Mouse (Mus musculus): ENCODE measurements around the gene Rpp30. TPM values are rescaled to one million over a fixed set of nuclear protein-coding genes. Genes with fewer than 3 reads are reported as not detected.

Rpp30 gene
- 84.1 and 90.4 TPM in 2 replicates for polyA plus RNA-seq (2015; fragmentation: Nextera tagmentation; extraction: Ambion mirVana)

GRCm38 (mm10) chr19:36083262-36084225 lies at the start of gene Rpp30:
Gene Rpp30 (plus strand): TSS chr19:36083716.
- peak within 1 kb of the TSS; percentile 73 for H3K4me3 ChIP-seq
- peak; percentile 97 for ATAC-seq (replicated peaks)
- peak within 1 kb of the TSS; percentile 86 for H3K4me2 ChIP-seq (replicated peaks)
- peaks cover 13% of the 10 kb centered on the region for H3K4me1 ChIP-seq
- 1% methylated on average over 34 of the region's 34 CpGs for WGBS
- H3K27ac ChIP-seq (replicated peaks), result peak within 1 kb of the TSS; percentile 66
- H3K36me3 ChIP-seq, result peaks cover 10% of the 10 kb centered on the region
- H3K27me3 ChIP-seq, result no peaks in the 10 kb centered on the region
- no peaks in the 10 kb centered on the region for H3K9me3 ChIP-seq
- peak within 1 kb of the TSS; percentile 59 for H3K9ac ChIP-seq (replicated peaks)

DNA sequence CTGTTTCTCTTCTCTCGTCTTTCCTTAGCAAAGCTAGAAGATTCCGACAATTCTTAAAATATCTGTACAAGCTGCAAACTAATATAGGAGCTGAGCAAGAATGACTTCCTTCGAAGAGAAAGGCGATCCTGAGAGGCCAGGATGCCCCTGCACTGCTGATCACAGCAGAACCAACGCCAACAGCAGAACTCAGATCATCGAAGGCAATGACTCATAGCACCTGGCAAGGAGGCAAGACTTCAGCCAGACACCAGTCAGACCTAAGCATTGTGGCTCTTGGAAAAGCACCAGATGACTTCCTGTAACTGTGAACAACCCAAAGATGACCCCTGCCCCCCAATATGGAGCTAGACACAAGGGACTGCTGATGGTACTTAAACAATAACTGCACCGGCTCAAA lies 37.5 kb upstream of the Rpp30 start:
- no peak overlapping the region for H3K4me3 ChIP-seq
- no peak overlapping the region for H3K4me2 ChIP-seq (replicated peaks)
- no peaks in the 10 kb centered on the region for H3K27me3 ChIP-seq
- H3K27ac ChIP-seq (replicated peaks), result no peak overlapping the region
- no peak overlapping the region for H3K9ac ChIP-seq (replicated peaks)
- ATAC-seq (replicated peaks), result no peak
- 85% methylated on average over 7 of the region's 7 CpGs for WGBS
- no peaks in the 10 kb centered on the region for H3K9me3 ChIP-seq
- no peaks in the 10 kb centered on the region for H3K36me3 ChIP-seq
- H3K4me1 ChIP-seq, result no peaks in the 10 kb centered on the region

DNA sequence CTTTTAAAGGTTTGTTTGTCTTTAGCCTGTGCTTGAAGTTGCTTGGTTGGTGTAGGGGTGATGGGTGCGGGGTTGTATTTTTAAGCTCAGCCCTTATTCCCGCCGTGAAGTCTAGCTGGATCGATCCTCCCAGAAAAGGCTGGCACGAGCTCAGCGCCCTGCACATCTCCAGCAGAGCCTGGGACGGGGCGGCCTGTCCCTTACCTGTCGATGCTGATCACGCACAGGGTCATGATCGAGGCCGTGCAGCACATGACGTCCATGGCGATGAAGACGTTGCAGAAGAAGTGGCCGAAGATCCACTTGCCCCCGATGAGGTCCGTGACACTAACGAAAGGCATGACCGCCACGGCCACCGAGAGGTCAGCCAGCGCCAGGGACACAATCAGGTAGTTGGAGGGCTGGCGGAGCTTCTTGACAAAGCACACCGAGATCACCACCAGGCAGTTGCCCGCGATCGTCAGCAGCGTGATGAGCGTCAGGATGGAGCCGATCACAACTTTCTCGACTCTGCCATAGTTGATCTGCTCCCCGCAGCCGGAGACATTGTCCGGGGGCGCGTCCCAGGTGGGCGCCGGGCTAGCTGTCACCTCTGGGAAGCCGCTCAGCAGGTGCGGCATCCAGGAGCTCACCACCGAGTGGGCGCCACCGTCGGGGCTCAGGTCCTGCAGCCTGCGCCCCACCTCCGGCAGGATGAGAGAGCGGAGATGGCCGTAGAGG lies 26.9 kb upstream of the Rpp30 start:
- Histone ChIP-seq H3K36me3 (no peaks in the 10 kb centered on the region), H3K4me3 (peak overlapping the region; percentile 68), H3K9ac (replicated peaks) (peak overlapping the region; percentile 56), H3K27me3 (peaks cover 25% of the 10 kb centered on the region), H3K4me2 (replicated peaks) (peak overlapping the region; percentile 87), H3K27ac (replicated peaks) (no peak overlapping the region), H3K4me1 (peaks cover 7% of the 10 kb centered on the region), H3K9me3 (no peaks in the 10 kb centered on the region)
- peak; percentile 69; the same call in 1 of the 2 replicates for ATAC-seq (replicated peaks)
- 7% methylated on average over 49 of the region's 49 CpGs for WGBS

- Histone ChIP-seq H3K36me3 (no peaks in the 10 kb centered on the region), H3K4me3 (peak within 1 kb of the TSS; percentile 68), H3K27me3 (peaks cover 25% of the 10 kb centered on the region), H3K4me1 (peaks cover 7% of the 10 kb centered on the region), H3K9me3 (no peaks in the 10 kb centered on the region), H3K27ac (replicated peaks) (no peak within 1 kb of the TSS), H3K9ac (replicated peaks) (peak within 1 kb of the TSS; percentile 56), H3K4me2 (replicated peaks) (peak within 1 kb of the TSS; percentile 87)
- WGBS, result under 1% methylated on average over 41 of the region's 86 CpGs
- ATAC-seq (replicated peaks), result peak; percentile 95
These were observed 26.2 kb upstream of the Rpp30 start, which contains the start of gene Htr7 for GRCm38 (mm10) chr19:36057231-36057811. Gene Htr7 (minus strand): TSS chr19:36057507.

GRCm38 (mm10) chr19:36062801-36063529 lies 20.6 kb upstream of the Rpp30 start:
- Histone ChIP-seq H3K4me2 (replicated peaks) (no peak overlapping the region), H3K4me1 (no peaks in the 10 kb centered on the region), H3K4me3 (no peak overlapping the region), H3K9me3 (no peaks in the 10 kb centered on the region), H3K27ac (replicated peaks) (no peak overlapping the region), H3K27me3 (0 out of 2 replicates have a peak, but pooled peaks cover 6% of the 10 kb centered on the region), H3K9ac (replicated peaks) (no peak overlapping the region), H3K36me3 (no peaks in the 10 kb centered on the region)
- ATAC-seq (replicated peaks), result peak; percentile 58
- 67% methylated on average over 2 of the region's 2 CpGs for WGBS

DNA sequence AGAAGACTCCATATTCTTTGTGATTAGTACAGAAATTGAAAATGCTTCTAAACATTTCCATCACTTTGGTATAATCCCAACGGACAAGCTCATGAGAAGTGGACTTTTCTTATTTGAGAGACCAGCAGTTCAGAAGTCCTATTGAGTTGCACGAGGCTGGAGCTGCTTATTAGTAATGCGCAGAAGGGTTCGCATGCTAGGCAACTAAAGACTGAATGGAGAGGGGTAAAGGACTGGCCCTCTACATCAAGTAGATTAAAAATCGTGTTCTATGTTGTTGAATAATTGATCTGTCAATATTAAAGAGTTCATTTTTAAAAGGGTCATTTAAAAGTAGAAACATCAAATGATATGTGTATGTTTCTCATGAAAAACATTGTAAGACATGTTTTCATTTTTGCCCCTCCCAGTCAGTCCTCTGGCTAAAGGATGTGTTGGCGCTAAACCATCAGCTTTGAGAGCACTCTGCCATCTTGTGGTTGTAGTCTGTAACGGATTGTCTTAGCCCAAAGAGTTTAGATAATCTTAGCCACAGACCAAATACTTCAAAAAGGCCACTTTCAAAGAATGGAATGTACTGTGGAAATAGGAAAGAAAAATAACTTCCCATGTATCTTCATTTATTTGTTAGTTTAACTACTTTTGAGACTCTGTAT lies 782 bp upstream of the Rpp30 start:
- peak overlapping the region; percentile 73 for H3K4me3 ChIP-seq
- no peaks in the 10 kb centered on the region for H3K27me3 ChIP-seq
- H3K9me3 ChIP-seq, result no peaks in the 10 kb centered on the region
- H3K36me3 ChIP-seq, result 0 out of 2 replicates have a peak, but pooled peaks cover 3% of the 10 kb centered on the region
- peak overlapping the region; percentile 31; the same call in 1 of the 2 replicates for H3K27ac ChIP-seq (replicated peaks)
- WGBS, result 38% methylated on average over 7 of the region's 7 CpGs
- no peak overlapping the region for H3K9ac ChIP-seq (replicated peaks)
- peaks cover 13% of the 10 kb centered on the region for H3K4me1 ChIP-seq
- peak overlapping the region; percentile 78 for H3K4me2 ChIP-seq (replicated peaks)
- ATAC-seq (replicated peaks), result peak; percentile 78

- 47% methylated on average over 5 of the region's 5 CpGs for WGBS
- peaks cover 71% of the 10 kb centered on the region for H3K36me3 ChIP-seq
- ATAC-seq (replicated peaks), result no peak
These were observed 7.3 kb downstream of the Rpp30 start for GRCm38 (mm10) chr19:36090781-36091180.

GRCm38 (mm10) chr19:36097194-36097593 lies 13.7 kb downstream of the Rpp30 start:
- H3K4me2 ChIP-seq (replicated peaks), result no peak overlapping the region
- no peaks in the 10 kb centered on the region for H3K27me3 ChIP-seq
- WGBS, result 92% methylated on average over 3 of the region's 3 CpGs
- no peak for ATAC-seq (replicated peaks)
- H3K9ac ChIP-seq (replicated peaks), result no peak overlapping the region
- H3K4me1 ChIP-seq, result no peaks in the 10 kb centered on the region
- no peak overlapping the region for H3K27ac ChIP-seq (replicated peaks)
- no peak overlapping the region for H3K4me3 ChIP-seq
- H3K36me3 ChIP-seq, result peaks cover 85% of the 10 kb centered on the region
- H3K9me3 ChIP-seq, result no peaks in the 10 kb centered on the region

More at GRCm38 (mm10) chr19:36090781-36091180, 7.3 kb downstream of the Rpp30 start:
- no peak overlapping the region for H3K9ac ChIP-seq (replicated peaks)
- H3K27ac ChIP-seq (replicated peaks), result no peak overlapping the region
- no peak overlapping the region for H3K4me3 ChIP-seq
- H3K27me3 ChIP-seq, result no peaks in the 10 kb centered on the region
- H3K4me2 ChIP-seq (replicated peaks), result no peak overlapping the region
- no peaks in the 10 kb centered on the region for H3K9me3 ChIP-seq
- no peaks in the 10 kb centered on the region for H3K4me1 ChIP-seq

GRCm38 (mm10) chr19:36098265-36098664 lies 14.7 kb downstream of the Rpp30 start:
- H3K27ac ChIP-seq (replicated peaks), result no peak overlapping the region
- no peaks in the 10 kb centered on the region for H3K4me1 ChIP-seq
- no peak overlapping the region for H3K9ac ChIP-seq (replicated peaks)
- H3K4me2 ChIP-seq (replicated peaks), result no peak overlapping the region
- no peaks in the 10 kb centered on the region for H3K9me3 ChIP-seq
- no peak overlapping the region for H3K4me3 ChIP-seq
- peak; percentile 67 for ATAC-seq (replicated peaks)
- H3K27me3 ChIP-seq, result no peaks in the 10 kb centered on the region
- H3K36me3 ChIP-seq, result peaks cover 86% of the 10 kb centered on the region
- WGBS, result 78% methylated on average over 1 of the region's 1 CpGs

DNA sequence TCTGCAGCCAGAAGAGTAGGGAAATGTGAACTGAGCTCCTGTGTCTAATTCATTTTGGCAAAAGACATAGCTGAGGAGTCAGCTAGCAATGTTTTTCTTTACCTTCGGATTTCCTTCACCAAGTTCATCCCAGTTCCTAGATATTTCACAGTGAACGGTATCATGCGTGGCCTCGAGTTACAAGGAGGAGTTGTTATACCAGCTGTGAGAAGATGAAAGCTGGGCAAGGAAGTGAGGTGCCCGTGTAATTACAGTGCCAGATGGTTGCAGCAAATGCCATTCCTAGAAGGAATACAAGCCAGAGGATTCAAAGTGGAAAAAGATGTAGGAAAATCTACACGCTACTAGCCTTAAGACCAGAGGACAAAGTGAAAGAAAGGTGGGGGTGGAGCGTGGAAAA lies 15.4 kb downstream of the Rpp30 start:
- Histone ChIP-seq H3K36me3 (peaks cover 84% of the 10 kb centered on the region), H3K4me1 (no peaks in the 10 kb centered on the region), H3K27me3 (no peaks in the 10 kb centered on the region), H3K9me3 (no peaks in the 10 kb centered on the region), H3K4me2 (replicated peaks) (no peak overlapping the region), H3K4me3 (no peak overlapping the region), H3K27ac (replicated peaks) (no peak overlapping the region), H3K9ac (replicated peaks) (no peak overlapping the region)
- no peak for ATAC-seq (replicated peaks)
- 86% methylated on average over 7 of the region's 7 CpGs for WGBS

GRCm38 (mm10) chr19:36103909-36104308 lies 20.4 kb downstream of the Rpp30 start:
- Histone ChIP-seq H3K27ac (replicated peaks) (no peak overlapping the region), H3K36me3 (peaks cover 47% of the 10 kb centered on the region), H3K9ac (replicated peaks) (no peak overlapping the region), H3K4me3 (no peak overlapping the region), H3K4me2 (replicated peaks) (no peak overlapping the region), H3K27me3 (no peaks in the 10 kb centered on the region), H3K9me3 (no peaks in the 10 kb centered on the region), H3K4me1 (no peaks in the 10 kb centered on the region)
- 93% methylated on average over 5 of the region's 5 CpGs for WGBS
- ATAC-seq (replicated peaks), result no peak

Data from forebrain, embryonic 15.5 days (tissue).